Mouse (Mus musculus): ENCODE data around the gene Them5. TPM values are rescaled to one million over a fixed set of nuclear protein-coding genes. Genes with fewer than 3 reads are reported as not detected.

Them5 gene
- polyA plus RNA-seq, 2 experiments = not detected

- ATAC-seq (ENCODE audit: insufficient read depth) (no peak), DNase-seq (ENCODE audit: low read depth in 3 of 3, low spot score in 3 of 3) (no peak)
- Histone ChIP-seq H3K27me3 (ENCODE audit: control insufficient read depth, insufficient read depth, low read length) (no peaks in the 10 kb centered on the region), H3K9me3 (ENCODE audit: control insufficient read depth, low read length) (no peaks in the 10 kb centered on the region), H3K27ac (no peak overlapping the region), H3K4me3 (ENCODE audit: insufficient read depth in 1 of 2, low read depth in 2 of 2, low read length in 2 of 2) (peak overlapping the region; percentile 67 to 88; a peak in 2 of 4 replicates), H3K4me2 (ENCODE audit: low read depth) (peak overlapping the region; percentile 77), H3K4me1 (replicated peaks; ENCODE audit: control insufficient read depth in 2 of 2, insufficient read depth in 2 of 2, low read length in 1 of 2) (peaks cover 3 to 9% of the 10 kb centered on the region in 2 experiments; a peak in 1 of 4 replicates), H3K36me3 (replicated peaks; ENCODE audit: control insufficient read depth, insufficient read depth, low read depth) (no peaks in the 10 kb centered on the region), H3K9ac (replicated peaks) (no peak overlapping the region)
- WGBS (ENCODE audit: insufficient replicate concordance) = 68% methylated on average over 6 of the region's 6 CpGs
- TF ChIP-seq EP300 (IDR thresholded peaks at IDR 0.05; ENCODE audit: low read depth) (no peak), CTCF (IDR thresholded peaks at IDR 0.05; ENCODE audit: low read depth) (no peak)
Observed at GRCm38 (mm10) chr3:94310911-94311310, 31.0 kb upstream of the Them5 start.

- ATAC-seq (ENCODE audit: insufficient read depth) (no peak), DNase-seq (ENCODE audit: low read depth in 3 of 3, low spot score in 3 of 3) (no peak)
- 72% methylated on average over 4 of the region's 4 CpGs for WGBS (ENCODE audit: insufficient replicate concordance)
- Histone ChIP-seq H3K9me3 (ENCODE audit: control insufficient read depth, low read length) (no peaks in the 10 kb centered on the region), H3K4me3 (ENCODE audit: insufficient read depth in 1 of 2, low read depth in 2 of 2, low read length in 2 of 2) (no peak overlapping the region), H3K27ac (no peak overlapping the region), H3K27me3 (ENCODE audit: control insufficient read depth, insufficient read depth, low read length) (no peaks in the 10 kb centered on the region), H3K36me3 (replicated peaks; ENCODE audit: control insufficient read depth, insufficient read depth, low read depth) (no peaks in the 10 kb centered on the region), H3K4me1 (replicated peaks; ENCODE audit: control insufficient read depth in 2 of 2, insufficient read depth in 2 of 2, low read length in 1 of 2) (peaks cover 3 to 9% of the 10 kb centered on the region in 2 experiments; a peak in 1 of 4 replicates), H3K4me2 (ENCODE audit: low read depth) (no peak overlapping the region; the same call in 1 of the 2 replicates), H3K9ac (replicated peaks) (no peak overlapping the region)
- TF ChIP-seq CTCF (IDR thresholded peaks at IDR 0.05; ENCODE audit: low read depth) (no peak), EP300 (IDR thresholded peaks at IDR 0.05; ENCODE audit: low read depth) (no peak)
Observed at GRCm38 (mm10) chr3:94311376-94311775, 30.5 kb upstream of the Them5 start.

- Histone ChIP-seq H3K27me3 (ENCODE audit: control insufficient read depth, insufficient read depth, low read length) (no peaks in the 10 kb centered on the region), H3K4me3 (ENCODE audit: insufficient read depth in 1 of 2, low read depth in 2 of 2, low read length in 2 of 2) (no peak overlapping the region), H3K4me1 (replicated peaks; ENCODE audit: control insufficient read depth in 2 of 2, insufficient read depth in 2 of 2, low read length in 1 of 2) (no peaks in the 10 kb centered on the region), H3K4me2 (ENCODE audit: low read depth) (no peak overlapping the region), H3K36me3 (replicated peaks; ENCODE audit: control insufficient read depth, insufficient read depth, low read depth) (no peaks in the 10 kb centered on the region), H3K27ac (no peak overlapping the region), H3K9me3 (ENCODE audit: control insufficient read depth, low read length) (no peaks in the 10 kb centered on the region), H3K9ac (replicated peaks) (no peak overlapping the region)
- DNase-seq (ENCODE audit: low read depth in 3 of 3, low spot score in 3 of 3) (no peak), ATAC-seq (ENCODE audit: insufficient read depth) (no peak)
- 63% methylated on average over 3 of the region's 3 CpGs for WGBS (ENCODE audit: insufficient replicate concordance)
- TF ChIP-seq EP300 (IDR thresholded peaks at IDR 0.05; ENCODE audit: low read depth) (no peak), CTCF (IDR thresholded peaks at IDR 0.05; ENCODE audit: low read depth) (peak; percentile 36)
Observed at GRCm38 (mm10) chr3:94328681-94329080, 13.2 kb upstream of the Them5 start.

GRCm38 (mm10) chr3:94334442-94334841 is 7.5 kb upstream of the Them5 start:
- Histone ChIP-seq H3K4me3 (ENCODE audit: insufficient read depth in 1 of 2, low read depth in 2 of 2, low read length in 2 of 2) (no peak overlapping the region), H3K4me1 (replicated peaks; ENCODE audit: control insufficient read depth in 2 of 2, insufficient read depth in 2 of 2, low read length in 1 of 2) (no peaks in the 10 kb centered on the region), H3K9ac (replicated peaks) (no peak overlapping the region), H3K4me2 (ENCODE audit: low read depth) (no peak overlapping the region), H3K9me3 (ENCODE audit: control insufficient read depth, low read length) (no peaks in the 10 kb centered on the region), H3K27me3 (ENCODE audit: control insufficient read depth, insufficient read depth, low read length) (no peaks in the 10 kb centered on the region), H3K27ac (no peak overlapping the region), H3K36me3 (replicated peaks; ENCODE audit: control insufficient read depth, insufficient read depth, low read depth) (no peaks in the 10 kb centered on the region)
- DNase-seq (ENCODE audit: low read depth in 3 of 3, low spot score in 3 of 3) = no peak
- no peak for ATAC-seq (ENCODE audit: insufficient read depth)
- TF ChIP-seq EP300 (IDR thresholded peaks at IDR 0.05; ENCODE audit: low read depth) (no peak), CTCF (IDR thresholded peaks at IDR 0.05; ENCODE audit: low read depth) (no peak)
- 64% methylated on average over 4 of the region's 4 CpGs for WGBS (ENCODE audit: insufficient replicate concordance)

GRCm38 (mm10) chr3:94338522-94338921 is 3.4 kb upstream of the Them5 start:
- Histone ChIP-seq H3K27me3 (ENCODE audit: control insufficient read depth, insufficient read depth, low read length) (no peaks in the 10 kb centered on the region), H3K4me2 (ENCODE audit: low read depth) (no peak overlapping the region), H3K36me3 (replicated peaks; ENCODE audit: control insufficient read depth, insufficient read depth, low read depth) (no peaks in the 10 kb centered on the region), H3K9me3 (ENCODE audit: control insufficient read depth, low read length) (no peaks in the 10 kb centered on the region), H3K4me3 (ENCODE audit: insufficient read depth in 1 of 2, low read depth in 2 of 2, low read length in 2 of 2) (no peak overlapping the region), H3K4me1 (replicated peaks; ENCODE audit: control insufficient read depth in 2 of 2, insufficient read depth in 2 of 2, low read length in 1 of 2) (no peaks in the 10 kb centered on the region), H3K27ac (no peak overlapping the region), H3K9ac (replicated peaks) (no peak overlapping the region)
- TF ChIP-seq EP300 (IDR thresholded peaks at IDR 0.05; ENCODE audit: low read depth) = no peak
- TF ChIP-seq CTCF (IDR thresholded peaks at IDR 0.05; ENCODE audit: low read depth) = no peak
- no peak for ATAC-seq (ENCODE audit: insufficient read depth)
- 44% methylated on average over 3 of the region's 3 CpGs for WGBS (ENCODE audit: insufficient replicate concordance)
- no peak for DNase-seq (ENCODE audit: low read depth in 3 of 3, low spot score in 3 of 3)

All from liver, embryonic 14.5 days (tissue).